Mouse (Mus musculus) neutrophil, adult 59 days (primary cell): ENCODE data around the gene Tspan32. TPM values are rescaled to one million over a fixed set of nuclear protein-coding genes. Genes with fewer than 3 reads are reported as not detected.

Experiments
- total RNA-seq, 2 experiments: library from RNA; stranded (reverse); gene quantifications; 1 replicate in 1 of 2; 2 replicates in 1 of 2; pipeline ENCODE4 v1.2.4; 2023

Gene Tspan32
- total RNA-seq: 10 to 100 TPM; 55.9 to 63.9 TPM

GRCm38 (mm10) chr7:143004727-143005343 lies at the start of gene Tspan32:
Tspan32 (plus strand) TSS chr7:143005046.

DNA sequence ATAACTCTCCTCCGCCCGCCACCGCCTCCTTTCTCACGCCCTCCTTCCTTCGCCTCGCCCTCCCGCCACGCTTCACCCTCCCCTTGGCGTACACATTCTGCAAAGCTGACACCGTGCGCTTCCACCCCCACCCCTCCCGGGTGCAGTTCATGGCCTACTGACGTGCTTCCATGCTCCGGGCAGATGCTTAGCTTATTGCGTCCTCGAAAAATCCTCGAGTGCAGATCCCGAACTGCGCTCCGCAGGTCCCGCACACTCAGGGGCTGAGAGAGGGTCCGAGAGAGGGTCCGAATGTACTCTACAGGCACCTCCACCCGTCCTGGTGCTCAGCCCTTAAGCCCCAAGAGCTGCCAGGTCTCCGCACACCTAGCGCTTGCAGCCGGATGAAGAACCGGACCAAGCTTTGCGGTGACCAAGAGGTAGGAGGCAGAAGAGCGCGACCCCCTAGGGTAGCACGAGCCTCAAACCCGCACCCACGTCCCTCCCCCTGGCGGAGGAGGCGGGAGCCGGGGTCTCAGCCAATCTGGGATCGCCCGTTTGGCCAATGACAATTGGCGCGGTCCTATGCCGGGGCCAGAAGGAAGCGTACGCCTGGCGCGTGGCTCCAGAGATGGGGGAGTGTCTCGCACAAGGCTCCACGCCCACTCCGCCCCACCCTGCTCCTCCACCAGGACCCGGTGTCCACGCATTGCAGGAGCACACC lies 35.9 kb upstream of the Tspan32 start, which contains the start of gene Ascl2:
Gene Ascl2, minus strand, starts transcription at position 456 of the 703 bp plus-strand sequence.

DNA sequence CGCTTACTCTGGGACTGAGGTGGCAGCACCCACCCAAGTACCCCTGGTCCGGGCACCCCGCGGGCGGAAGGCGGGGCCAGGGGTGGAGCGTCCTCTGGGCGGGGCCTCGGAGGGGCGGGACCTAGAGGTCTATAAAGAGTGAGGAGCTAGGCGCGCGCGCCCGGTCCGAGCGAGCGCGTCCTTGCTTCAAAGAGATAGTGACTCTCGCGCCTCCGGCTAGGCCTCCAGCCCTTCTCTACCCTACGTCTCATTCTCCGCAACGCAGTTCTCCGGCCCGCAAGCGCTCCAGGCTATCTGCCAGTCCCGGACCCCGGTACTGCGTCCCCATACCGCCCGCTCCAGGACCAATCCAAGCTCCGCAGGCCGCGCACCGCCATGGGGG lies 47.8 kb downstream of the Tspan32 start, which contains the start of gene Cd81:
Gene Cd81, plus strand, starts transcription at position 114 of the 382 bp plus-strand sequence.

DNA sequence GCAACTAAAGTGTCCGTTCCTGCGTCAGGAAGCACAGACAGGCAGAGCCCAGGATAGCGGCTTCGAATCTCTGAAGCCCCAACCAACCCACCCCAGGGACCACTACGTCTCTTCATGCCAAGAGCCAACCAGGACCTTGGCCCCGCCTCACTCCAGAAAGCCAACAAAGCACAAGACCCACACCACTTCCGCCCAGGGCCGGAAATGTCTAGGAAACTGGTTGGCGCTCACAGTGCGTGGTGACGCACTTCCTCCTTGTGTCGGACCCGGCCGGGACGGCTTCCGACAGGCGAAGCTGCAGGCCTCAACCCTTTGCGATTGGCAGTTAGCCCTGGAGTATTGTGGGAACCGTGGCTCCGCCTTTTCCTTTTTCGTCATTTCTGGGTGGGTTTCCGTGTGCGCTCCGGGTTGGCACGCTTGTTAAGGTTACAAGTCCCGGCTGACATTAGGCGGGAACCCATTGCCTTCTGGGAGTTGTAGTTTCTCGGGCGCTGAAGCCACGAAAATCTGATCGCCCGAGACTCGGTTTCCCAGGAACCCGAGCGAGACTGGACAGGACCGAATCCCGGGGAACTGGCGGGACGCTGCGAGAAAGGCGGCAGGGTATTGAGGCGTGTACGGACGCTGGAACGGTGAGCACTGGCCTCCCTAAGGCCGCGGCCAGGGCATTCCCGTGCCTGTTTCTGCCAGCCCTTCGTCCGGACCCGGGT lies 64.2 kb downstream of the Tspan32 start, which contains the start of gene Tssc4:
Gene Tssc4, plus strand, starts transcription at position 368 of the 710 bp plus-strand sequence.

Other genes with a start within 250 kb of the Tspan32 start
- gene Th, start 73.9 kb upstream of the Tspan32 start, total RNA-seq: under 1 TPM in 1 of 2 experiments, not detected in 1; 0.36 TPM
- gene Ascl2, start 35.8 kb upstream of the Tspan32 start, total RNA-seq: 1 to 10 TPM; 3.8 to 4.0 TPM
- gene Cd81, start 47.7 kb downstream of the Tspan32 start, total RNA-seq: 10 to 100 TPM; 46.7 to 55.6 TPM
- 10 to 100 TPM; 14.1 to 19.1 TPM for gene Tssc4, start 64.2 kb downstream of the Tspan32 start, total RNA-seq
- under 1 TPM; 0.09 TPM for gene Trpm5, start 89.6 kb downstream of the Tspan32 start, total RNA-seq
- not detected for gene Kcnq1, start 101.3 kb downstream of the Tspan32 start, total RNA-seq